Mouse (Mus musculus): Measurements from ENCODE around the gene Krtap3-1. TPM values are rescaled to one million over a fixed set of nuclear protein-coding genes. Genes with fewer than 3 reads are reported as not detected.
"Not testable (repeated sequence)": the region's sequence is repeated elsewhere in the genome, so short reads cannot be mapped to it uniquely, and the experiment has no call there.

Gene Krtap3-1
- not detected in 2 replicates for polyA plus RNA-seq (2016; fragmentation: Nextera tagmentation; extraction: Ambion mirVana)

GRCm38 (mm10) chr11:99566530-99566929, at the start of gene Krtap3-1:
Gene Krtap3-1 (minus strand): TSS chr11:99566630.
- H3K27ac ChIP-seq = no peak within 1 kb of the TSS
- H3K27me3 ChIP-seq (ENCODE audit: poor library complexity, severe bottlenecking) = no peaks in the 10 kb centered on the region
- H3K36me3 ChIP-seq (replicated peaks) = no peaks in the 10 kb centered on the region
- no peak for DNase-seq (ENCODE audit: extremely low spot score, low spot score)
- no peak within 1 kb of the TSS for H3K4me3 ChIP-seq
- no peaks in the 10 kb centered on the region for H3K4me1 ChIP-seq
- WGBS = 95% methylated on average over 7 of the region's 7 CpGs
- H3K9me3 ChIP-seq = no peaks in the 10 kb centered on the region

- H3K36me3 ChIP-seq (replicated peaks) = no peaks in the 10 kb centered on the region
- no peak for DNase-seq (ENCODE audit: extremely low spot score, low spot score)
- no peaks in the 10 kb centered on the region for H3K9me3 ChIP-seq
- no peaks in the 10 kb centered on the region for H3K4me1 ChIP-seq
- H3K27ac ChIP-seq = no peak within 1 kb of the TSS
- WGBS = 84% methylated on average over 3 of the region's 3 CpGs
- no peaks in the 10 kb centered on the region for H3K27me3 ChIP-seq (ENCODE audit: poor library complexity, severe bottlenecking)
- no peak within 1 kb of the TSS for H3K4me3 ChIP-seq
These were observed 48.5 kb upstream of the Krtap3-1 start, which contains the start of gene Krtap2-4 for GRCm38 (mm10) chr11:99614796-99615363. Gene Krtap2-4 (minus strand): TSS chr11:99614846.

DNA sequence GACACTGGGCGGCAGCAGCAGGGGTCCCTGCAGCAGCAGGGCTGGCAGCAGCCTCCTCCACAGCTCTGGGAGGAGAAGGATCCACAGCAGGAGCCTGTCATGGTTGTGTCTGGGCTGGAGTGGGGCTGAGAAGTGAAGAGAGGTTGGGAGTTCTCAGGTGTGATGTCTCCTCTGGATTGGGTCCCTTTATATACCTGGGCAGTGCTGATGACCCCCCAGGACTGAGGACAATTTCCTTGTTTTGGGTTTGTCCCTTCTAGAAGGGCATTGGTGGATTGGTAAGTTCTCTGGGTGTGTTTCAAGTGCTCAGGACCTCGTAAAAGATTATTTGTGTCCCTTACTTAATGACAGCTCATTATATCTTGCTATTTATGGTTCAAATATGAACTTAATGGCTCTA, 43.7 kb upstream of the Krtap3-1 start, which contains the start of gene Gm11937:
Gene Gm11937 (minus strand): TSS at position 101 of the 400 bp plus-strand sequence.
- not testable (repeated sequence) for H3K27ac ChIP-seq; H3K4me1 ChIP-seq; DNase-seq (ENCODE audit: extremely low spot score, low spot score); H3K9me3 ChIP-seq; H3K27me3 ChIP-seq (ENCODE audit: poor library complexity, severe bottlenecking); H3K4me3 ChIP-seq; H3K36me3 ChIP-seq (replicated peaks)
- WGBS = 94% methylated on average over 1 of the region's 2 CpGs

- WGBS = 70% methylated on average over 1 of the region's 1 CpGs
- Histone ChIP-seq H3K4me3 (no peak overlapping the region), H3K36me3 (replicated peaks) (no peaks in the 10 kb centered on the region), H3K27me3 (ENCODE audit: poor library complexity, severe bottlenecking) (no peaks in the 10 kb centered on the region), H3K4me1 (no peaks in the 10 kb centered on the region), H3K27ac (no peak overlapping the region), H3K9me3 (no peaks in the 10 kb centered on the region)
- no peak for DNase-seq (ENCODE audit: extremely low spot score, low spot score)
These were observed 42.7 kb upstream of the Krtap3-1 start for GRCm38 (mm10) chr11:99609126-99609525.

- H3K27me3 ChIP-seq (ENCODE audit: poor library complexity, severe bottlenecking); H3K27ac ChIP-seq; H3K4me3 ChIP-seq; H3K36me3 ChIP-seq (replicated peaks); H3K4me1 ChIP-seq; DNase-seq (ENCODE audit: extremely low spot score, low spot score); H3K9me3 ChIP-seq: not testable (repeated sequence)
- 84% methylated on average over 1 of the region's 1 CpGs for WGBS
These were observed 36.8 kb upstream of the Krtap3-1 start, which contains the start of gene Gm11938 for GRCm38 (mm10) chr11:99603208-99603607. Gene Gm11938 (minus strand): TSS chr11:99603308.

GRCm38 (mm10) chr11:99597742-99598141, 31.3 kb upstream of the Krtap3-1 start, which contains the start of gene Krtap9-3:
Gene Krtap9-3 (minus strand): TSS chr11:99598105.
- not testable (repeated sequence) for H3K4me1 ChIP-seq; H3K27me3 ChIP-seq (ENCODE audit: poor library complexity, severe bottlenecking); H3K9me3 ChIP-seq; DNase-seq (ENCODE audit: extremely low spot score, low spot score); H3K27ac ChIP-seq; H3K36me3 ChIP-seq (replicated peaks); H3K4me3 ChIP-seq
- 90% methylated on average over 6 of the region's 6 CpGs for WGBS

DNA sequence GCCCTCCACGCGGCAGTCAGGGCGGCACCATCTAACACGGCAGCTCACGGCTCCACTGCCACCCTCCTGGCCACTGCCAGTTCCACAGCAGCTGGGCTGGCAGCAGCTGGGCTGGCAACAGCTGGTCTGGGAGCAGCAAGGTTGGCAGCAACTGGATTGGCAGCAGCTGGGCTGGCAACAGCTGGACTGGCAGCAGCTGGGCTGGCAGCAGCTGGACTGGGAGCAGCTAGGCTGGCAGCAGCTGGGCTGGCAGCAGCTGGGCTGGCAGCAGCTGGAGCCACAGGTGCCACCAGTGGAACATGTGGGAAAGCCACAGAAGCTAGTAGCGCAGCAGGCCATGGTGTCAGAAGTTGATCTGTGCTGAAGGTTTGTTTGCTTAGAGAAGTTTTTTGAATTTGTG, 24.6 kb upstream of the Krtap3-1 start, which contains the start of gene Krtap1-3:
Gene Krtap1-3 (minus strand): TSS at position 359 of the 400 bp plus-strand sequence.
- Histone ChIP-seq H3K27me3 (ENCODE audit: poor library complexity, severe bottlenecking) (no peaks in the 10 kb centered on the region), H3K4me1 (no peaks in the 10 kb centered on the region), H3K9me3 (no peaks in the 10 kb centered on the region), H3K27ac (no peak within 1 kb of the TSS), H3K36me3 (replicated peaks) (no peaks in the 10 kb centered on the region), H3K4me3 (no peak within 1 kb of the TSS)
- DNase-seq (ENCODE audit: extremely low spot score, low spot score) = no peak
- WGBS = 89% methylated on average over 6 of the region's 6 CpGs

DNA sequence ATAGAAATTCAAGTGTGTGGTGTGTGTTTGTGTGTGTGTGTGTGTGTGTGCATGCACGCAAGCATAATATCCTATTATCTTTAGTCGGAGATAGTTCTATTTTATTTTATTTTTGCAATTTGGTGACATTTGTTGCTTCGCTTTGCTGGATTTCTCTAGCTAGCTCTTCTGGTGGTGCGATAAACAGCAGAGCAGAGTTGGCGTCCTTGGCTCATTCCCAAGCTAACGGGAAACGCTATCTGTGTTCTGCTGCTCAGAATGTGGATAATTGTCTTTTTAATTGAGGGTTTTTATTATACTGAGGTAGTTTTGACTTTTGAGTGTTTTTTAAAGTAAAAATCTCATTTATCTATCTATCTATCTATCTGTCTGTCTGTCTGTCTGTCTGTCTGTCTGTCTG, 18.7 kb upstream of the Krtap3-1 start:
- Histone ChIP-seq H3K27ac (no peak overlapping the region), H3K4me3 (no peak overlapping the region), H3K4me1 (no peaks in the 10 kb centered on the region), H3K27me3 (ENCODE audit: poor library complexity, severe bottlenecking) (no peaks in the 10 kb centered on the region; the same call in 1 of the 2 replicates), H3K36me3 (replicated peaks) (no peaks in the 10 kb centered on the region), H3K9me3 (no peaks in the 10 kb centered on the region)
- no peak for DNase-seq (ENCODE audit: extremely low spot score, low spot score)
- WGBS = 93% methylated on average over 7 of the region's 7 CpGs

DNA sequence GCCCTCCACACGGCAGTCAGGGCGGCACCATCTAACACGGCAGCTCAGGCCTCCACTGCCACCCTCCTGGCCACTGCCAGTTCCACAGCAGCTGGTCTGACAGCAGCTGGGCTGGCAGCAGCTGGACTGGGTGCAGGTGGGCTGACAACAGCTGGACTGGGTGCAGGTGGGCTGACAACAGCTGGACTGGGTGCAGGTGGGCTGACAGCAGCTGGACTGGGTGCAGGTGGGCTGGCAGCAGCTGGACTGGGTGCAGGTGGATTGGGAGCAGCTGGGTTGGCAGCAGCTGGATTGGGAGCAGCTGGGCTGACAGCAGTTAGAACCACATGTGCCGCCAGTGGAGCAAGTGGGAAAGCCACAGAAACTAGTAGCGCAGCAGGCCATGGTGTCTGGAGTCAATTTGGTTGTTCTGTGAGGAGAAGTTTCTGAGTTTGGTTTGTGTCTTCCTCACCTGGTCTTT, 16.8 kb upstream of the Krtap3-1 start, which contains the start of gene Krtap1-4:
Gene Krtap1-4 (minus strand): TSS at position 410 of the 460 bp plus-strand sequence.
- no peak for DNase-seq (ENCODE audit: extremely low spot score, low spot score)
- H3K4me3 ChIP-seq = no peak within 1 kb of the TSS
- H3K4me1 ChIP-seq = no peaks in the 10 kb centered on the region
- no peaks in the 10 kb centered on the region for H3K36me3 ChIP-seq (replicated peaks)
- no peak within 1 kb of the TSS for H3K27ac ChIP-seq
- H3K9me3 ChIP-seq = no peaks in the 10 kb centered on the region
- WGBS = 97% methylated on average over 5 of the region's 5 CpGs
- H3K27me3 ChIP-seq (ENCODE audit: poor library complexity, severe bottlenecking) = no peaks in the 10 kb centered on the region; the same call in 1 of the 2 replicates

- no peak for DNase-seq (ENCODE audit: extremely low spot score, low spot score)
- Histone ChIP-seq H3K9me3 (no peaks in the 10 kb centered on the region), H3K4me3 (no peak overlapping the region), H3K27me3 (ENCODE audit: poor library complexity, severe bottlenecking) (no peaks in the 10 kb centered on the region; the same call in 1 of the 2 replicates), H3K27ac (no peak overlapping the region), H3K4me1 (no peaks in the 10 kb centered on the region), H3K36me3 (replicated peaks) (no peaks in the 10 kb centered on the region)
- WGBS = 93% methylated on average over 6 of the region's 6 CpGs
These were observed 15.1 kb upstream of the Krtap3-1 start for GRCm38 (mm10) chr11:99581564-99581963.

DNA sequence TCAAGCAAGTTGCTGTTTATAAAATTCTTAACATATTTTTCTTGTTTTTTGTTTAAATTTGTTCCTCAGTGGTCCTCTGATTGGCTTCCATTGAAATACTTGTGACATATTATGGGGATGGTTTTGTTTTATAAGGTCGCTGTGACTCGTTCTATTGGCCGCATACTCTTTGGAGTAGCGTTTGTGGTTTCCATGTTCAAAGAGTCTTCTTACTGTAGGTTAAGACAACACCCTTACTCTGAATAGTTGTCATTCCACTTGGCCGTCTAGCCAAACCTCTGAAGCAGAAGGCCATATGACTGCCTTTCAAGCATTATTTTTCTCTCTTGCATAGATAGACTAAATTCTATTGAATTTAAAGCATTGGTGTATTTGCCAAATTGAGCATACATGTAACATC, 14.6 kb upstream of the Krtap3-1 start:
- no peak for DNase-seq (ENCODE audit: extremely low spot score, low spot score)
- Histone ChIP-seq H3K4me3 (no peak overlapping the region), H3K9me3 (no peaks in the 10 kb centered on the region), H3K27me3 (ENCODE audit: poor library complexity, severe bottlenecking) (no peaks in the 10 kb centered on the region; the same call in 1 of the 2 replicates), H3K4me1 (no peaks in the 10 kb centered on the region), H3K27ac (no peak overlapping the region), H3K36me3 (replicated peaks) (no peaks in the 10 kb centered on the region)
- 95% methylated on average over 5 of the region's 5 CpGs for WGBS

GRCm38 (mm10) chr11:99580636-99581035, 14.2 kb upstream of the Krtap3-1 start, which contains the start of gene Krtap1-5:
Gene Krtap1-5 (minus strand): TSS chr11:99581016.
- no peaks in the 10 kb centered on the region for H3K4me1 ChIP-seq
- DNase-seq (ENCODE audit: extremely low spot score, low spot score) = no peak
- H3K9me3 ChIP-seq = no peaks in the 10 kb centered on the region
- no peak within 1 kb of the TSS for H3K4me3 ChIP-seq
- H3K27ac ChIP-seq = no peak within 1 kb of the TSS
- H3K27me3 ChIP-seq (ENCODE audit: poor library complexity, severe bottlenecking) = no peaks in the 10 kb centered on the region; the same call in 1 of the 2 replicates
- H3K36me3 ChIP-seq (replicated peaks) = no peaks in the 10 kb centered on the region
- WGBS = 92% methylated on average over 6 of the region's 6 CpGs

- Histone ChIP-seq H3K27ac (peak overlapping the region; percentile 62; the same call in 1 of the 2 replicates), H3K4me1 (peaks cover 3% of the 10 kb centered on the region), H3K27me3 (ENCODE audit: poor library complexity, severe bottlenecking) (no peaks in the 10 kb centered on the region), H3K4me3 (peak overlapping the region; percentile 33), H3K36me3 (replicated peaks) (no peaks in the 10 kb centered on the region), H3K9me3 (no peaks in the 10 kb centered on the region)
- peak; percentile 79 for DNase-seq (ENCODE audit: extremely low spot score, low spot score)
- WGBS = 5% methylated on average over 7 of the region's 7 CpGs
These were observed 7.7 kb upstream of the Krtap3-1 start for GRCm38 (mm10) chr11:99574106-99574505.
